Mouse (Mus musculus) urinary bladder, postnatal 14 days (tissue): Measurements from ENCODE around the gene Mfap1b.
"Not testable (repeated sequence)": the region's sequence is repeated elsewhere in the genome, so short reads cannot be mapped to it uniquely, and the experiment has no call there.

Source experiments
- DNase-seq: peaks from one replicate; pipeline ENCODE4 v3.0.0; 2021; ENCODE audit warnings: low spot score

Gene Mfap1b

DNA sequence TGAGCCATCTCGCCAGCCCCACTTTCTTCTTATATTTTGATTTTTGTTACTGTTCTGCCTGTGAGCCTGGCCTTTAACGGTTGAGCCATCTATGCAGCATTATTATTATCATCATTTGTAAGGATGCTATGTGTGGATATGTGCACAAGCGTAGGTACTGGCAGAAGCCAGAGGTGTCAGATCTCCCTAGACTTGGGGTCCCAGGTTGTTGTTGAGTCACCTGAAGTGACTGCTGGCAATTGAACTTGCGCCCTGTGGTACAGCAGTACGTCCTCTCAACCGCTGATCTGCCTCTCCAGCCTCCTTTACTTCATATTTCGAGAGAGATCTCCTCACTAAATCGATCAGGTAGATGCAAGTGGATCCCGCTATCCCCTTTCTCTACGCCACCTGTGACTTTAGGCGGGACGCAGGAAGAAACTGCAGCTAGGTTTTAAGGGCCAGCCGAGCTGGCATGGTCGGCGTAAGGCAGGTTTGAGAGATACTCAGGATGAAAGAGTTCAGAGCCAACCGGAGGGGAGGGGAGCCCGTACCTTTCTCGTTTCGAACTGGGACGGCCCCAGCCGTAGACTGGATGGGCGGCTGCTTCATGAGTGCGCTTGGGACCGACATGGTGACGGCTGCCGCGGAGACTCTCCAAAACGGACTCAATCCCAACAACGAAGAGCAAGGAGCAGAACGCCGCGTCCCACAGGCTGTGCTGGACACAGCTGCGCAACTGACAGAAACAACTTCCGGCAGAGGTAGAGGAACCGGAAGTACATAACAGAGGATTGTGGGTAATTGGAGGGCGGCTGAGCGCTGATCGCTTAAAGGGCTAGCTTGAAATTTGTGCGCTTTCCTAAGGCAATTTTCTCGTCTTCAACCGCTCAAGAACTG is at the start of gene Mfap1b:
Gene Mfap1b (minus strand): TSS at position 767 of the 879 bp plus-strand sequence.
- DNase-seq, result peak; percentile 81

DNA sequence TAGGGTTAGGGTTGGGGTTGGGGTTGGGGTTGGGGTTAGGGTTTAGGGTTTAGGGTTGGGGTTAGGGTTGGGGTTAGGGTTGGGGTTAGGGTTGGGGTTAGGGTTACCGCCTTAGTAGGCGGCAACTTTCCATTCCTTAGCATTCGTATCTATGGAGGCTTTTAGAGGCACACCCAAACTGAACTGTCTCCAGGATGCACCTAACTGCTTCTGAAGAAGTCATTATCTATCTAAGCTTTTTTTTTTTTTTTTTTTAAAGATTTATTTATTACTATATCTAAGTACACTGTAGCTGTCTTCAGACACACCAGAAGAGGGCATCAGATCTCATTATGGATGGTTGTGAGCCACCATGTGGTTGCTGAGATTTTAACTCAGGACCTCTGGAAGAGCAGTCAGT is 49.0 kb upstream of the Mfap1b start:
- not testable (repeated sequence) for DNase-seq

DNA sequence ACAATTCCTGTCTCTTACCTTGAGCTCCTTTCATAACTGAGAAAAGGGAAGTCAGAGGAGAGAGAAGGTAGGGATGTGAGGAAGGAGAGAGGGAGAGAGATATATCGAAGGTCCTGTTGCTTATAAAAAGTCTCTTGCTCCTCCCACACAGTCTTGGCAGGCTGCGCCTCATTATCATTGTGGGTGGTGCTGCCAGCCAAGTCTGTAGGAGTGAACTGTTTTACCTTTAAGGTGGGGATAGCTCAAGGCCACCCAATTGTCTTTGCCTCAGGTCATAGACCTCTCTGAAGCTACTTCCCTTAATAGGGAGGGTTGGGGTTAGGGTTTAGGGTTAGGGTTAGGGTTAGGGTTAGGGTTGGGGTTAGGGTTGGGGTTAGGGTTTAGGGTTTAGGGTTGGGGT is 48.1 kb upstream of the Mfap1b start:
- DNase-seq, result no peak

DNA sequence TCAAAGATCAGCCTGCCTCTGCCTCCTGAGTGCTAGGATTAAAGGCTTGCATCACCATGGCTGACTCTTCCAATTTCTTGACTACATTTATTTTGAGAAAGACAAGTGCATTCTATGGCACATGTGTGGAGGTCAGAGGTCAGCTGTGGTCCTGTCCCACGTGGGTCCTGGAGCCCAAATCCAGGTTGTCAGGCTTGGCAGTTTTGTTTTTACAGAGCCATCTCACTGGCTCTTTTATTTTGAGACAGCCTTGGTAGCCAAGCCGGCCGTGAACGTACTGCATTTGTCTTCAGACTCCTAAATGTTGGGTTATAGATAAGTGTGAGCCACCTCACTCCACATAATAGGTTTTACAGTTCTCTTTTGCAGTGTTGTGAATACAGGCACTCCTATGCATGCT is 44.8 kb upstream of the Mfap1b start:
- DNase-seq, result not testable (repeated sequence)

DNA sequence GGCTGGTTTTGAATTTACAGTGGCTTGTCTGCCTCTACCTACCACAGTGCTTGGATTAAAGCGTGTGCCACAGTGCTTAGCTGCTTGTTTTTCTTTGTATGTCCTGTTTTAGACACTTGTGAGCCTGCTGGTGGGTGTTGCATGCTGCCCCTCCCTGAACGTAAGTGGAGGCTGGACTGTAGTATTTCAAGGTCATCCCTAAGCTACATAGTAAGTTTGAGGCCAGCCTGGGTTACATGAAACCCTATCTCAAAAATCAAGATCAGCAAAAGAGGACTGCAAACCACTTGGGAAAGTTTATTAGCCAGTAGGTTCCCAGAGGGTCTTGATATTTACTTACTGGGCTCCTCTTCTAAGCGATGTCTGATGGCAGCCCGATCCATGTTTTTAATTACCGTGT is 44.2 kb upstream of the Mfap1b start:
- no peak for DNase-seq

DNA sequence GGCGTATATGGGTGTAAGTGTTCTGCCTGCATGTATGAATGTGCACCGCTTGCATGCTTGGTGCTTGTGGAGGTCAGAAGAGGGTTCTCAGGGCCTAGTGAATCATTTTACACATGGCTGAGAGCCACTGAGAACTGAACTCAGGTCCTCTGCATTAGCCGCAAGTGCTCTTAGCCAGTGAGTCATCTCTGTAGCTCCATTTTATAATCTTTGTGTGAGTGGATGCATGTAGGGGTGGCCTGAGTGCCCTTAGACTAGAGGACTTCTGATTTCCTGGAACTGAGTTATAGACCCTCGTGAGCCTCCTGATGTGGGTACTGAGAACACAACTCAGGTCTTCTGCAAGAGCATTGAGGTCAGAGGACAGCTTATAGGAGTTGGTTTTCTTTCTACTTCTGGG is 40.3 kb upstream of the Mfap1b start:
- DNase-seq, result no peak

DNA sequence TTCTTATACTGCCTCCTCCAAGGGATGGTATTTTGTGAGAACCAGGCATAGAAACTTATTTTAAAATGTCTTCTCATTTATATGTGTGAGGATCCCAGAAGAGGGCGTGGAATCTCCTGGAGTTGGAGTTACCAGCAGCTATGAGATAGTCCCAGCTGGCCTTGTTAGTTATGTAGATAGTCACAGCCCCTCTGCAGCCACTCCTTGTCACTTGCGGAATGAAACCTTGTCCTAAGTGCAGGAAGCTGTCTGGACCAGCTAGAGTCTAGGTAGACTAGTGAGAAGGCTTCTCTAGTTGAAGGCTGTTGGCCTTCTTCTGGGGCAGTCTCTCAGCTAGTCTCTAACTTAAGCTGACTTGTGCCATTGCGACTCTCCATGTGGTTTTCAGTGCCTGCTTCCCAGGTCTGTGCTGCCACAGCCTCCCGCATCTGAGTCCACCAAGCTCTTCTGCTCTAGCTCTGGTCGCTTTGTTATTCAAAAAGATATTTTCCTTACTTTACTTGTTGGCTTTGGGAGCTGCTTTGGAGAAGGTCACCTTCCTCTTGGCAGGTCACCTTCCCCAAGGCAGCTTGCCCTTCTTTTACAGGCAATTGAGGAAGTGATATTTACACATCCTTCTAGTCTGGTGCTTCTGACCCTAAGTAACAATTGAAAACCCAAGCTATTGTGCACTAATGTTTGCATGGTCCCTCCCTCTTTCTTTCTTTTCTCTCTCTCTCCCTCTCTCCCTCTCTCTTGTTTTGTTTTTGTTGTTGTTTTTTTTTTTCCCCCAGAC is 39.3 kb upstream of the Mfap1b start:
- DNase-seq, result not testable (repeated sequence)

DNA sequence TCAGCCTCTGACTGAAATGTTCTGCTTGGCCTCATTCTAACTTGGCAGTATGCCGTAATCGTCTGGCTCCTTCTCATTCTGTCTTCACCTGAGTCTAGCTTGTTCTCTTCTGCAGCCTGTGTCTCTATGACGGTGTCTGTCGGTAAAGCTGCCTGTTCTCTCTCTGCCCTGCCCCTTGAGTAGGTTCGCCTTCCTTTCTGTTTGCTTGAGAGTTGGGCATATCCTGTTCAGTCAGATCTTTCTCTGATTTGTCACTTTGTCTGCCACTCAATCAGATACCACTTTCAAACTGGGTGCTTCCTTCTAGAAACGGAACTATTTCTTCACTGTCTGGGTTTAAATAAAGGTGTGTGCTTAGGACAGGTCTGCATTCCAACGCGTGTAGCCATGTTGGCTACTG is 37.5 kb upstream of the Mfap1b start:
- DNase-seq, result no peak

DNA sequence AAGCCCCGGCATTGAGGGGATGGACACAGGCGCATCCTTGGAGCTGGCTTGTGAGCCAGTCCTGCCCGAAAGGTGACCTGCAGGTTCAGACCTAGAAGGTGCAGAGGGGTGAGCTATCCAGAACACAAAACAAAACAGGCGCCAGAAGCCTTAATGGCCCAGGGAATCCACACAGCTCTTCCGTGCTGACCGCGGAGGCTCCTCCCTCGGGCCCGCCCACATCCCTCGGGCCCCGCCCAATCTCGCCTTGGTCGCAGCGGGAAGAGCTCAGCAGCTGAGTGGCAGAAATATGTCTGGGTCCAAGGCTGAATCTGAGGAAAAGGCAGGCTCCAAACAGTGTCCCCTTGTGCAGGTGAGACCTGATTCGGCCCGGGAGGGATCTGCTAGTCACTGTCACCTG is 35.7 kb upstream of the Mfap1b start:
- peak; percentile 77 for DNase-seq

DNA sequence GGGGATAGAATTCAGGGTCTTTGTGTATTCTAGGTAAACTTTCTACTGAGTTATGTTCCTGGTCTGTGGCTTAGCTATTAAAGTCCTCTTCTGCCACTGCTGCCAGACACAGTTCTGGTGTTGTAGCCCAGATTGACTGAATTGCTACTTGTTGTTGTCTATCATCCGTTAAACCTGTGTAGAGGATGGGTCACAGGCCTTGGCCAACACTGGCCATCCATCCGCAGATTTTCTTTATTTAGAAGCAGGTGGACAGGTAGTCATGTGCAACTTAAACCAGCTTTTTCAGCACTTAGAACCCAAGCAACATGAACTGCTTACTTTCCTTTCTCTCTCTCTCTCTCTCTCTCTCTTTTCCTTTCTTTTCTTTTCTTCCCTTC is 34.1 kb upstream of the Mfap1b start:
- no peak for DNase-seq

DNA sequence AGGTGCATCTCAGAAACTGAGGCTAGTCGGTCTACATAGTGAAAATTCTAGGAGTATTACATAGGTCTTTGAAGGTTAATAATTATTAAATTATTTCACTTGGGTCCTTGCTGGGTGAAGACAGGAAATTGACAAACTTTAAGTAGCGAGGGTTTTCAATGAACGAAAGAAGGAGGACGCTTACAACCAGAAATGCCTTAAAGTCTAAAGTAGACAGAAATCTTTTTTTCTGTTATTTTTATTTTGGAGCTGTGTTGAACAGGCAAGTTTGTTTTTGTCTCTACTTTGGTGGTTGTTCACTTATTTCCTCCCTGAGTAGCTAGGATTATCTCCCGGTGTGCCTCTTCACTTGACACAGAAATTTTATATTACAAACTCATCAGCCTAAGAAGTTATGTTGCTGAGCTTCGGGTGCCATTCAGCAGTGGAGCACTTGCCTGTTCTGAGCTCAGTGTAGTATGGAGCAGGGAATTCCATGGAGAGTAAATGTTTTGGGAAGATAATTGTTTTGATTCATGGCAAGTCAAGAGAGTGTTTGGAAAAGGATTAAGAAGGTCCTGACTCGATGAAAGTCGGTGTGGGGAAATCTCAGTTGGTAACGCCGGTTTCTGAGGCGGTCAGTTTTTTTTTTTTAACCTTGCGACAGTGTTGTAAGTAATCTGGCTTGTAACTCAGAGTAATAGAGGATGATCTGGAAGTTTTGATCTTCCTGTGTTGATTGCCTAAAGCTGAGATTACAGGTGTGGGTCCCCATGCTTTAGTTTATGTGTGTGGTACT is 33.5 kb upstream of the Mfap1b start:
- no peak for DNase-seq

DNA sequence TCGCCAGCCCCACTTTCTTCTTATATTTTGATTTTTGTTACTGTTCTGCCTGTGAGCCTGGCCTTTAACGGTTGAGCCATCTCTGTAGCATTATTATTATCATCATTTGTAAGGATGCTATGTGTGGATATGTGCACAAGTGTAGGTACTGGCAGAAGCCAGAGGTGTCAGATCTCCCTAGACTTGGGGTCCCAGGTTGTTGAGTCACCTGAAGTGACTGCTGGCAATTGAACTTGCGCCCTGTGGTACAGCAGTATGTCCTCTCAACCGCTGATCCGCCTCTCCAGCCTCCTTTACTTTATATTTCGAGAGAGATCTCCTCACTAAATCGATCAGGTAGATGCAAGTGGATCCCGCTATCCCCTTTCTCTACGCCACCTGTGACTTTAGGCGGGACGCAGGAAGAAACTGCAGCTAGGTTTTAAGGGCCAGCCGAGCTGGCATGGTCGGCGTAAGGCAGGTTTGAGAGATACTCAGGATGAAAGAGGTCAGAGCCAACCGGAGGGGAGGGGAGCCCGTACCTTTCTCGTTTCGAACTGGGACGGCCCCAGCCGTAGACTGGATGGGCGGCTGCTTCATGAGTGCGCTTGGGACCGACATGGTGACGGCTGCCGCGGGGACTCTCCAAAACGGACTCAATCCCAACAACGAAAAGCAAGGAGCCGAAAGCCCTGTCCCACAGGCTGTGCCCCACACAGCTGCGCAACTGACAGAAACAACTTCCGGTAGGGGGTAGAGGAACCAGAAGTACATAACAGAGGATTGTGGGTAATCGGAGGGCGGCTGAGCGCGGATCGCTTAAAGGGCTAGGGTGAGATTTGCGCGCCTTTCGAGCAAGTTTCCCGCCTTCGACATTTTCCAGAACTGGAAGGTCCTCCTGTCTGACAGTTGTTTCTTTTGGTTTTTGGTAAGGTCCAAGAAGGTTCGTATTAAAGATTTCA is 32.3 kb upstream of the Mfap1b start, which contains the start of the genes Mfap1a and Wdr76:
Gene Mfap1a (minus strand): TSS at position 724 of the 941 bp plus-strand sequence.
Gene Wdr76 (plus strand): TSS at position 782 of the 941 bp plus-strand sequence.
- peak; percentile 84 for DNase-seq

DNA sequence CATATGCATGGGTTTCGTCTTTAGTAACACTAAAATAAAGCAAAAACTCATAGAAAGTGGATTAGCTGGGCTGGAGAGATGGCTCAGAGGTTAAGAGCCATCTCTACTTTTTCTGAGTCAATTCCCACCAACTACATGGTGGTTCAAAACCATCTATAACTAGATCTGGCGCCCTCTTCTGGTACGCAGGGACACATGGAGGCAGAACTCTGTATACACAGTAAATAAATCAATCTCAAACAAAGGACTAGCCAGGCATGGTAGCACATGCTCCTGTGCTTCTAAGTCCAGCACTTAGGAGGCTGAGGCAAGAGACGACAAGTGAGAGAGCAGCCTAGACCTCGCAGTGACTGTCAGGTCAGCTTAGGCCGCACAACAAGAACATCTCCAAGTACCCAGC is 27.7 kb upstream of the Mfap1b start:
- DNase-seq, result not testable (repeated sequence)

DNA sequence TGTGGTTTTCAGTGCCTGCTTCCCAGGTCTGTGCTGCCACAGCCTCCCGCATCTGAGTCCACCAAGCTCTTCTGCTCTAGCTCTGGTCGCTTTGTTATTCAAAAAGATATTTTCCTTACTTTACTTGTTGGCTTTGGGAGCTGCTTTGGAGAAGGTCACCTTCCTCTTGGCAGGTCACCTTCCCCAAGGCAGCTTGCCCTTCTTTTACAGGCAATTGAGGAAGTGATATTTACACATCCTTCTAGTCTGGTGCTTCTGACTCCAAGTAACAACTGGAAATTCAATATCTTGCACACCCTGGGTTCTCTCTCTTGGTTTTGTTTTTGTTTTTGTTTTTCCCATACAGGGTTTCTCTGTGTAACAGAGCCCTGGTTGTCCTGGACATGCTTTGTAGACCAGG is 10.5 kb upstream of the Mfap1b start:
- DNase-seq, result not testable (repeated sequence)

DNA sequence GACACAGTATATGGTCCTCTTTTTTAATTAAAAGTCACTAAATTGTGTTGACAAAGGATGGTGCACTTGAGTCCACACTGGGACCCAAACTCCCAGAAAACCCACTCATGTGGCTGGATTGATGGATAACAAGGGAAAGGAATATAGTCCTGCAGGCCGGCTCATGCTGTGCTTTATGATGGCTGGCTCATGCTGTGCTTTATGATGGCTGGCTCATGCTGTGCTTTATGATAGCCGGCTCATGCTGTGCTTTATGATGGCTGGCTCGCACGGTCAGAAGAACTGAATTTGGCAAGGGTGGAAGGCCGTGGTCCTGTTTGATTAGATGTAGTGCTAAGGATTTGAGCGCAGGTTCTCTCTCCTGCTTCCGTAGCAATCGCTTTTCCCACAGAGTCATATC is 9.7 kb upstream of the Mfap1b start:
- no peak for DNase-seq

DNA sequence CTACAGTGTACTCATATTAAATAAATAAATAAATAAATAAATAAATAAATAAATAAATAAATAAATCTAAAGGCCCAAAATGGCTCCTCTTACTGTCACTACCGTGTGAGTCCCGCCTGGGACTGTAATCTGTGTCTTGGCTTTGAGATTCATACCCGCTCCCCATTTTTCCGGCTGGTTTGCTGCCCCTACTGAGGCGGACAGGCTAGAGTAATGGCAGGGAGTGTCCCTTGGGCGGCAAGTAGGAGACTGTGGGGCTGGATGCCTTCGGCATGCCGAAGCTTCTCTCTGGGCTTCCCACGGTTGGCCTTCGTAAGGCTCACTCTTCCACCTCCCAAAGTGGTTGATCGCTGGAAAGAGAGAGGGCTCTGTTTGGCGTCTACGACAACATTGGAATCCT is 7.0 kb upstream of the Mfap1b start:
- DNase-seq, result not testable (repeated sequence)

DNA sequence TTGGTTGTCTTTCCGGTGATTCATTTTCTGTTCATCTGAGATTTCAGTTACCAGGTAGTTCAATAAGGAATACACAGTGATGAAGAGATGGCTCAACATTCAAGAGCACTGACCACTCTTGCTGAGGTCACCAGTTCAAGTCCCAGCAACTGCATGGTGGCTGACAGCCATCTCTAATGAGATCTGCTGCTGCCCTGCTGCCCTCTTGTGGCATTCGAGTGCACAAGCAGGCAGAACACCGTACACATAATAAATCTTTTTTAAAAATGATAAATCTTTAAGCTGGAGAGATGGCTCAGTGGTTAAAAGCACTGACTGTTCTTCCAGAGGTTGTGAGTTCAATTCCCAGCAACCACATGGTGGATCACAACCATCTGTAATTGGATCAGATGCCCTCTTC is 6.6 kb upstream of the Mfap1b start:
- no peak for DNase-seq

DNA sequence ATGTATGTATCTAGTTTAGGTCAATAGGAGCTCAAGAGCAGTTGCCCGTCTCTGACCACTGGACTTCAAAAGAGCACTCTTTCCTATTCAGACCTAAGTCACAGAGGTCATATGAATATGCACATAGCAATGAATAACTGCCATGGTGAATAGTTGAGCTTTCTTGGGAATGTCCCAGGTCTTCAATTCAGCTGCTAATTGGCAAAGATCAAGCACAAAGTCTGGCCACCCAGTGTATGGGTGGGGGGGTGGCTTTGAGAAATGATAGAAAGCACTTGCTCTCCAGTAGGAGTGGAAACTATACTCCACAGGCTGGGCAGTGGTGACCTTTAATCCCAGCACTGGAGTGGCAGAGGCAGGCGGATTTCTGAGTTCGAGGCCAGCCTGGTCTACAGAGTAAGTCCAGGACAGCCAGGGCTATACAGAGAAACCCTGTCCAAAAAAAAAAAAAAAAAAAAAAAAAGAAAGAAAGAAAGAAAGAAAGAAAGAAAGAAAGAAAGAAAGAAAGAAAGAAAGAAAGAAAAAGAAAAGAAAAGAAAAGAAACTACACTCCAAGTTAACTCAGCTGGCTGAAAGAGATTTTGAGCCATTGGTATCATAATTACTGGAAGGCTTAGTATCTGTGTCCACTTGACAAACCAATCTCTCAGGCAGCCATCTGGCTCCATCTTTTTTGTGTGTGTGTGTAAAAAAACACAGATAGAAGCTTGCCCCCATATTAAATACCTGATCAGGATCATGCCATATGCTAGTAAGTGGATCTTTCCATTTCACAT is 3.8 kb upstream of the Mfap1b start:
- DNase-seq, result no peak

DNA sequence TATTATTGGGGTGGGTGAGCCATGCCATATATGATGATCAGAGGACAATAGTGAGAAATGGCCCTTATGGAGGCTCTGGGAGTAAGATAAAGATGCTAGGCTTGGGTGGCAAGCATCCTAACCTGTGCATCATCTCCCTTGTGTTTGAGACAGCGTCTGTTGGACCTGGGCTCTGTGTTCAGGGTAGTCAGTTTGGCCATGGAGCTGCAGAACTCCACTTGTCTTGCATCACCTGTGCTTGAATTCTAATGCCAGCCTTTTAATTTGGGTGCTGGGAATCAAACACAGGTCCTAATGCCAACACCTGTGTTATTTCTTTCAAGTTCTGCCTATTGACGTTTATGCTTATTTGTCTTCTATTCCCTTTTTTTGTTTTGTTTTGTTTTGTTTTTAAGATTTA is 1.4 kb upstream of the Mfap1b start:
- DNase-seq, result not testable (repeated sequence)

DNA sequence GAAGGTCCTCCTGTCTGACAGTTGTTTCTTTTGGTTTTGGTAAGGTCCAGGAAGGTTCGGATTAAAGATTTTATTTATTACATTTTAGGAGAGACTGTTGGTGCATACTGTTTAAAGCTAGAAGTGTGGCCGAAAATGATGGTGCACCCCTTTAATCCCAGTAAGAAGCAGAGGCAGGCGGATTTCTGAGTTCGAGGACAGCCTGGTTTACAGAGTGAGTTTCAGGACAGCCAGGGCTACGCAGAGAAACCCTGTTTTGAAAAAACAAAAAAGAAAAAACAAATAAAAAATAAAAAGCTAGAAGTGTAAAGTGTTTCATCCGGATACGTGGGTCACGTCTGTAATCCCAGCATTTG is 291 bp upstream of the Mfap1b start:
- DNase-seq, result no peak
